Mouse (Mus musculus) G1E (cell line): ENCODE measurements at regions not wholly inside any gene's neighbourhood (a gene's known extent, or its start where the extent isn't known, plus 50 kb on each side); places are given as distances from the start of the nearest gene placed in this dataset.

Experiments used
- CTCF ChIP-seq: IDR thresholded peaks from 2 replicates; pipeline ENCODE4 v1.5.1; 2012; ENCODE audit warnings: low read depth, low read length, inconsistent platforms, mixed read lengths
- TAL1 ChIP-seq: conservative IDR thresholded peaks from 2 replicates; pipeline ENCODE4 v1.6.1; 2012; ENCODE audit warnings: low read depth, low read length, inconsistent platforms, mixed read lengths

- TF ChIP-seq CTCF = no peak
- no peak for TF ChIP-seq TAL1
Observed at GRCm38 (mm10) chr1:119329693-119330434, 92.2 kb downstream of the Inhbb start.
